Mouse (Mus musculus) induced T-regulatory cell, adult 2 months (primary cell): Measurements from ENCODE around the gene Ccn1.

Experiments used
- DNase-seq: peaks from one replicate; pipeline ENCODE4 v3.0.0-alpha.2; 2012; ENCODE audit warnings: low read depth

The Ccn1 gene

GRCm38 (mm10) chr3:145649852-145650202, at the start of gene Ccn1:
Ccn1 (minus strand) TSS chr3:145649981.
- DNase-seq = peak; percentile 24

GRCm38 (mm10) chr3:145693361-145693760, 43.6 kb upstream of the Ccn1 start:
- no peak for DNase-seq

- DNase-seq = no peak
Observed at GRCm38 (mm10) chr3:145692037-145692436, 42.3 kb upstream of the Ccn1 start.

- no peak for DNase-seq
Observed at GRCm38 (mm10) chr3:145691415-145691814, 41.6 kb upstream of the Ccn1 start.

- DNase-seq = no peak
Observed at GRCm38 (mm10) chr3:145689271-145689670, 39.5 kb upstream of the Ccn1 start.

GRCm38 (mm10) chr3:145687836-145688235, 38.1 kb upstream of the Ccn1 start:
- DNase-seq = no peak

GRCm38 (mm10) chr3:145684604-145685441, 35.0 kb upstream of the Ccn1 start:
- no peak for DNase-seq

- DNase-seq = no peak
Observed at GRCm38 (mm10) chr3:145684201-145684600, 34.4 kb upstream of the Ccn1 start.

- DNase-seq = no peak
Observed at GRCm38 (mm10) chr3:145681348-145681935, 31.7 kb upstream of the Ccn1 start.

GRCm38 (mm10) chr3:145680686-145681085, 30.9 kb upstream of the Ccn1 start:
- DNase-seq = no peak

- DNase-seq = no peak
Observed at GRCm38 (mm10) chr3:145676212-145676611, 26.4 kb upstream of the Ccn1 start.

GRCm38 (mm10) chr3:145674815-145675214, 25.0 kb upstream of the Ccn1 start:
- no peak for DNase-seq

- DNase-seq = no peak
Observed at GRCm38 (mm10) chr3:145666383-145666782, 16.6 kb upstream of the Ccn1 start.

- DNase-seq = no peak
Observed at GRCm38 (mm10) chr3:145656993-145657713, 7.4 kb upstream of the Ccn1 start.

- no peak for DNase-seq
Observed at GRCm38 (mm10) chr3:145654944-145655343, 5.2 kb upstream of the Ccn1 start.

GRCm38 (mm10) chr3:145654028-145654427, 4.2 kb upstream of the Ccn1 start:
- no peak for DNase-seq

- peak; percentile 69 for DNase-seq
Observed at GRCm38 (mm10) chr3:145653191-145653940, 3.6 kb upstream of the Ccn1 start.

- DNase-seq = peak; percentile 3
Observed at GRCm38 (mm10) chr3:145652322-145653131, 2.7 kb upstream of the Ccn1 start.

- DNase-seq = no peak
Observed at GRCm38 (mm10) chr3:145651978-145652321, 2.2 kb upstream of the Ccn1 start.

GRCm38 (mm10) chr3:145651029-145651977, 1.5 kb upstream of the Ccn1 start:
- peak; percentile 11 for DNase-seq
